Mouse (Mus musculus) frontal cortex, postnatal 14 days (tissue): ENCODE results near the gene Zscan4d.
"Not testable (repeated sequence)": the region's sequence is repeated elsewhere in the genome, so short reads cannot be mapped to it uniquely, and the experiment has no call there.

Experiments
- DNase-seq, 2 experiments: peaks; one replicate each; pipeline ENCODE4 v3.0.0; 2022; ENCODE audit warnings: low spot score in 2 of 2

Gene Zscan4d

GRCm38 (mm10) chr7:11166059-11166458, at the start of gene Zscan4d:
Gene Zscan4d, minus strand, starts transcription at chr7:11166159.
- not testable (repeated sequence) for DNase-seq

- DNase-seq: not testable (repeated sequence)
These were observed 7.9 kb downstream of the Zscan4d start for GRCm38 (mm10) chr7:11158036-11158435.
